Comparison of ENCODE assay signal across 8 mouse cellular contexts in the genomic region with DNA sequence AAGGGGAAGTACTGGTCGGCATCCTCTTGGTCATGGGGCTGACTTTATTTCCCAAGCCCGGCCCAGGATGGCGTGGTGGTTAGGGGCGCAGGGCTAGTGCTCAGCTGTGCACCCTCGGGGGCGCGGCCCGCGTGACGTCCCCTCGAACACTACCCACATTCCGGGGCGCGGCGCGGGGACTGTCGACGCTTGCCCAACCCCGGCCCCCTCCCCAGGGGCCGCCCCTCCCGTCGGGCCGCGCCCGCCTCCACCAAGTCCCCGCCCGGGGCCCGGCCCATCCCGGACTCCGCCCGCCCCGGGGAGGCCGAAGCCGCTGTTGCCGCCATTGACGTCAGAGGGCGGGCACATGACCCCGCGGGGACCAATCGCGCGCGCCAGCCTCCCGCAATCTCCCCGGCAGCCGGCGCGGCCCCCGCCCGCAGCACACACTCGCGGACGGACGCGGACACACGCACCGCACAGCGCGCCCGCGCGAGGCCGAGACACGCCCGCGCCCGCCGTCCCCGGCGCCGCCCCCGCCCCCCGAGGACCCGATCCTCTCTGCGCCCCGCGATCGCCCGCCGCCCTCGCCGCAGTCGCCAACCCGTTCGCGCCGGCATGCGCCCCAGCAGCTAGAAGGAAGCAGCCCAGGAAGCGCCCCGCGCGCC. TPM values are rescaled to one million over a fixed set of nuclear protein-coding genes. Genes with fewer than 3 reads are reported as not detected.
DNase-seq lines count a peak whose midpoint lies in the region; ATAC-seq and TF ChIP-seq lines count a peak whose summit lies in the region.

No protein-coding gene starts in this region.

- peaks cover 0 to 17% of the 10 kb centered on the region in 2 experiments for H3K36me3 ChIP-seq in CH12.LX (replicated peaks in 1 of 2; ENCODE audit: control insufficient read depth in 1 of 2, insufficient read depth in 1 of 2, low read length in 1 of 2)
- H3K36me3 ChIP-seq in forebrain, embryonic 11.5 days (ENCODE audit: control insufficient read depth, insufficient read depth, low read length) = no peaks in the 10 kb centered on the region
- H3K36me3 ChIP-seq in heart, embryonic 16.5 days (ENCODE audit: control insufficient read depth, insufficient read depth) = no peaks in the 10 kb centered on the region
- H3K36me3 ChIP-seq in liver, embryonic 15.5 days (replicated peaks) = no peaks in the 10 kb centered on the region
- no peaks in the 10 kb centered on the region for H3K36me3 ChIP-seq in neural tube, embryonic 11.5 days (ENCODE audit: control insufficient read depth, insufficient read depth, low read length)
- no peaks in the 10 kb centered on the region for H3K36me3 ChIP-seq in stomach, embryonic 16.5 days (ENCODE audit: control insufficient read depth, insufficient read depth, low read length)

- TF ChIP-seq EP300 in CH12.LX (IDR thresholded peaks at IDR 0.05; ENCODE audit: low read length) = no peak

- dilution Hi-C loops in CH12.LX (cut with MboI; ENCODE audit: extremely low pct_ligation_motif_present, extremely low pct_unique_long_range_greater_than_20kb, low sequenced_read_pairs) = no loop called here

- H3K27ac ChIP-seq in CH12.LX (ENCODE audit: insufficient read depth, low read depth) = no peak overlapping the region
- H3K27ac ChIP-seq in forebrain, embryonic 11.5 days (ENCODE audit: low read depth, low read length) = peak overlapping the region; percentile 70; the same call in 1 of the 2 replicates
- peak overlapping the region; percentile 79 for H3K27ac ChIP-seq in heart, embryonic 16.5 days (ENCODE audit: low read length)
- peak overlapping the region; percentile 87 for H3K27ac ChIP-seq in liver, embryonic 15.5 days (replicated peaks)
- peak overlapping the region; percentile 90 for H3K27ac ChIP-seq in neural tube, embryonic 11.5 days (ENCODE audit: low read depth, low read length)
- H3K27ac ChIP-seq in stomach, embryonic 16.5 days (ENCODE audit: low read length) = peak overlapping the region; percentile 79

- H3K27me3 ChIP-seq in CH12.LX (replicated peaks) = no peaks in the 10 kb centered on the region
- H3K27me3 ChIP-seq in forebrain, embryonic 11.5 days (ENCODE audit: control insufficient read depth, insufficient read depth, low read length) = no peaks in the 10 kb centered on the region
- no peaks in the 10 kb centered on the region for H3K27me3 ChIP-seq in heart, embryonic 16.5 days (ENCODE audit: control insufficient read depth, insufficient read depth, low read length)
- H3K27me3 ChIP-seq in liver, embryonic 15.5 days = no peaks in the 10 kb centered on the region
- no peaks in the 10 kb centered on the region for H3K27me3 ChIP-seq in neural tube, embryonic 11.5 days (ENCODE audit: control insufficient read depth, insufficient read depth, low read length)
- H3K27me3 ChIP-seq in stomach, embryonic 16.5 days (ENCODE audit: control insufficient read depth, insufficient read depth, low read length) = no peaks in the 10 kb centered on the region

- H3K4me3 ChIP-seq in CH12.LX (replicated peaks in 1 of 3; ENCODE audit: low read depth in 2 of 3, low read length in 2 of 3, poor library complexity in 1 of 3) = peak overlapping the region; percentile 34 to 88 (median 82)
- peak overlapping the region; percentile 95 for H3K4me3 ChIP-seq in forebrain, embryonic 11.5 days (ENCODE audit: low read depth, low read length)
- peak overlapping the region; percentile 91 for H3K4me3 ChIP-seq in heart, embryonic 16.5 days (ENCODE audit: low read length)
- H3K4me3 ChIP-seq in liver, embryonic 15.5 days (replicated peaks) = peak overlapping the region; percentile 94
- peak overlapping the region; percentile 96 for H3K4me3 ChIP-seq in neural tube, embryonic 11.5 days (ENCODE audit: low read depth, low read length)
- peak overlapping the region; percentile 90 for H3K4me3 ChIP-seq in stomach, embryonic 16.5 days (replicated peaks; ENCODE audit: low read length)

- H3K79me2 ChIP-seq in CH12.LX (replicated peaks; ENCODE audit: control insufficient read depth, extremely low read depth, insufficient read depth, poor library complexity, severe bottlenecking) = peaks cover 41% of the 10 kb centered on the region

- TF ChIP-seq RAD21 in CH12.LX (IDR thresholded peaks at IDR 0.05; ENCODE audit: low read depth, low read length) = no peak

- peak overlapping the region; percentile 54 for H3K4me2 ChIP-seq in CH12.LX (ENCODE audit: insufficient read depth, low read depth, poor library complexity, severe bottlenecking)
- peak overlapping the region; percentile 91 for H3K4me2 ChIP-seq in forebrain, embryonic 11.5 days (ENCODE audit: low read depth, low read length, severe bottlenecking)
- peak overlapping the region; percentile 84 for H3K4me2 ChIP-seq in heart, embryonic 16.5 days (ENCODE audit: low read depth, low read length)
- peak overlapping the region; percentile 85 for H3K4me2 ChIP-seq in liver, embryonic 15.5 days
- peak overlapping the region; percentile 92 for H3K4me2 ChIP-seq in neural tube, embryonic 11.5 days (ENCODE audit: low read depth)
- peak overlapping the region; percentile 77 for H3K4me2 ChIP-seq in stomach, embryonic 16.5 days (ENCODE audit: low read depth, low read length)

- H3K9me3 ChIP-seq in CH12.LX (replicated peaks; ENCODE audit: low read length) = peaks cover 10% of the 10 kb centered on the region
- H3K9me3 ChIP-seq in forebrain, embryonic 11.5 days (ENCODE audit: control insufficient read depth, low read length) = no peaks in the 10 kb centered on the region
- H3K9me3 ChIP-seq in heart, embryonic 16.5 days (replicated peaks; ENCODE audit: control insufficient read depth, low read length) = no peaks in the 10 kb centered on the region
- H3K9me3 ChIP-seq in liver, embryonic 15.5 days (replicated peaks) = no peaks in the 10 kb centered on the region
- H3K9me3 ChIP-seq in neural tube, embryonic 11.5 days (ENCODE audit: control insufficient read depth, low read length) = no peaks in the 10 kb centered on the region
- no peaks in the 10 kb centered on the region for H3K9me3 ChIP-seq in stomach, embryonic 16.5 days (replicated peaks; ENCODE audit: control insufficient read depth, low read length)

- DNase-seq in CH12.LX (ENCODE audit: extremely low read depth) = peak; percentile 80
- peak; percentile 74 for DNase-seq in c-Kit-positive CD71-positive TER-119-negative erythroid progenitor cells, embryonic 14.5 days (ENCODE audit: low read depth)
- DNase-seq in forebrain, embryonic 11.5 days (ENCODE audit: low spot score) = peak; percentile 95
- peak; percentile 96 to 98 for DNase-seq in kidney, postnatal 36 days
- peak; percentile 91 for DNase-seq in neural tube, embryonic 11.5 days (ENCODE audit: low spot score)

- peaks cover 16 to 52% of the 10 kb centered on the region in 2 experiments for H3K4me1 ChIP-seq in CH12.LX (ENCODE audit: control insufficient read depth in 1 of 2, insufficient read depth in 2 of 2)
- peaks cover 28% of the 10 kb centered on the region; the same call in 1 of the 2 replicates for H3K4me1 ChIP-seq in forebrain, embryonic 11.5 days (replicated peaks; ENCODE audit: control insufficient read depth, insufficient read depth, low read length)
- H3K4me1 ChIP-seq in heart, embryonic 16.5 days (ENCODE audit: control insufficient read depth, insufficient read depth, low read length) = peaks cover 27% of the 10 kb centered on the region
- peaks cover 63% of the 10 kb centered on the region for H3K4me1 ChIP-seq in liver, embryonic 15.5 days (replicated peaks)
- H3K4me1 ChIP-seq in neural tube, embryonic 11.5 days (ENCODE audit: control insufficient read depth, insufficient read depth, low read length) = peaks cover 27% of the 10 kb centered on the region
- H3K4me1 ChIP-seq in stomach, embryonic 16.5 days (ENCODE audit: control insufficient read depth, insufficient read depth, low read length) = peaks cover 29% of the 10 kb centered on the region

- 2% methylated on average over 42 of the region's 92 CpGs for WGBS in forebrain, embryonic 11.5 days
- WGBS in heart, embryonic 16.5 days = under 1% methylated on average over 64 of the region's 92 CpGs
- 1% methylated on average over 87 of the region's 92 CpGs for WGBS in liver, embryonic 15.5 days (ENCODE audit: insufficient replicate concordance)
- under 1% methylated on average over 51 of the region's 92 CpGs for WGBS in neural tube, embryonic 11.5 days
- under 1% methylated on average over 63 of the region's 92 CpGs for WGBS in stomach, embryonic 16.5 days

- peak; percentile 60; the same call in 1 of the 2 replicates for TF ChIP-seq POLR2A in CH12.LX (IDR thresholded peaks at IDR 0.05; ENCODE audit: low read depth, low read length)

- in situ Hi-C loops in CH12.LX (cut with MboI; ENCODE audit: low pct_ligation_motif_present, low pct_unique_long_range_greater_than_20kb, low sequenced_read_pairs) = no loop called here

- peak overlapping the region; percentile 76 for H3K9ac ChIP-seq in CH12.LX (ENCODE audit: insufficient read depth, low read depth)
- H3K9ac ChIP-seq in forebrain, embryonic 11.5 days (ENCODE audit: low read length) = peak overlapping the region; percentile 95
- H3K9ac ChIP-seq in heart, embryonic 16.5 days (ENCODE audit: low read length) = peak overlapping the region; percentile 92
- peak overlapping the region; percentile 95 for H3K9ac ChIP-seq in liver, embryonic 15.5 days
- peak overlapping the region; percentile 95 for H3K9ac ChIP-seq in neural tube, embryonic 11.5 days (ENCODE audit: low read length)
- peak overlapping the region; percentile 97 for H3K9ac ChIP-seq in stomach, embryonic 16.5 days (ENCODE audit: low read length)

- no peak for TF ChIP-seq CTCF in CH12.LX (conservative IDR thresholded peaks at IDR 0.05 in 1 of 2, IDR thresholded peaks at IDR 0.05 in 1 of 2; ENCODE audit: low read depth in 2 of 2, low read length in 2 of 2)

- peak; percentile 91 for ATAC-seq in forebrain, embryonic 11.5 days (replicated peaks; ENCODE audit: low FRiP score)
- peak; percentile 94 for ATAC-seq in heart, embryonic 16.5 days (replicated peaks; ENCODE audit: extremely low read depth, insufficient read depth, low FRiP score)
- ATAC-seq in liver, embryonic 15.5 days (ENCODE audit: insufficient read depth) = peak; percentile 89
- peak; percentile 84 for ATAC-seq in neural tube, embryonic 11.5 days (ENCODE audit: insufficient read depth, low FRiP score, low TSS enrichment)
- peak; percentile 94 for ATAC-seq in stomach, embryonic 16.5 days (ENCODE audit: insufficient read depth, low FRiP score)

TF ChIP-seq in CH12.LX, 34 proteins besides CTCF, POLR2A, EP300 and RAD21 (continues in another document):
- TF ChIP-seq USF1 (IDR thresholded peaks at IDR 0.05; ENCODE audit: low read depth, low read length) (peak; percentile 91), MAZ (IDR thresholded peaks at IDR 0.05; ENCODE audit: low read depth, low read length) (peak; percentile 43; the same call in 1 of the 2 replicates)

RNA-seq across cellular contexts. Expression of gene Cmip, which starts 0.4 kb away (rescaled TPM):
- 12.0 and 16.5 TPM in 2 replicates for total RNA-seq in CH12.LX (2012; rRNA removed)
- total RNA-seq in CH12.LX (2014; rRNA removed) = 4.3 and 5.2 TPM in 2 replicates
- polyA plus RNA-seq in CH12.LX (2012; ENCODE audit: insufficient read length, low read depth) = 36.3 and 39.0 TPM in 2 replicates
- polyA plus RNA-seq in forebrain, embryonic 11.5 days (2014; fragmentation: Nextera tagmentation; extraction: Ambion mirVana) = 30.5 and 32.1 TPM in 2 replicates
- 6.8 and 7.0 TPM in 2 replicates for polyA plus RNA-seq in heart, embryonic 16.5 days (2015; fragmentation: Nextera tagmentation; extraction: Ambion mirVana)
- polyA plus RNA-seq in liver, embryonic 15.5 days (2015; fragmentation: Nextera tagmentation; extraction: Ambion mirVana) = 11.5 and 15.7 TPM in 2 replicates
- polyA plus RNA-seq in neural tube, embryonic 11.5 days (2014; fragmentation: Nextera tagmentation; extraction: Ambion mirVana) = 52.2 and 56.7 TPM in 2 replicates
- 13.7 and 14.2 TPM in 2 replicates for polyA plus RNA-seq in stomach, embryonic 16.5 days (2015; fragmentation: Nextera tagmentation; extraction: Ambion mirVana)
